Mouse (Mus musculus): ENCODE measurements around the gene Gm14525. TPM values are rescaled to one million over a fixed set of nuclear protein-coding genes. Genes with fewer than 3 reads are reported as not detected.
"Not testable (repeated sequence)": the region's sequence is repeated elsewhere in the genome, so short reads cannot be mapped to it uniquely, and the experiment has no call there.

The Gm14525 gene
- total RNA-seq (2021) = not detected
- long read RNA-seq, experiment 1 = 0 reads
- long read RNA-seq, experiment 2 = 0 reads

DNA sequence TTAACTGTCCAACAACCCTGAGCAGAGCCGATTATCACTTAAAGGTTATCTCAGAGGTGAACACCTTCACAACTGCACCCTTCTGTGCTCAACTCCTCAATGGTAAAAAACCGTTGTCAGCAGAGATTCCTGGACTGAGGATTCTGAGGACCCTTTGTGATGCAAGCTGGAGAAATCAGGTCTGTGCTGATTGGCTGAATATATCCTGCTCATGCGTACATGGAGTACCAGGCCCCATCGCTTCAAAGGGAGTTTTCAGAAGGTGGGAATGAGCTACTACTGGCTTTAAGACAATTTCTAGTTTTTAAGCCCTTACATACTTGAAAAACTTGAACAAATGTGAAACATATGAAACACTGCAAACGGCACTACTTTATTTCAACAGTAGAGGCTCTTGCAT lies at the start of gene Gm14525:
Gene Gm14525 (minus strand): TSS at position 101 of the 400 bp plus-strand sequence.
- intact Hi-C loops (cut with DNase I; ENCODE audit: low total_unique reads); DNase-seq: not testable (repeated sequence)

Other genes starting within 250 kb of the Gm14525 start
- gene Slx, start 157.1 kb downstream of the Gm14525 start, total RNA-seq (2021) = not detected
- not detected for gene Gm6121, start 233.1 kb upstream of the Gm14525 start, total RNA-seq (2021)